8 mouse cellular contexts compared by ENCODE assay signal in the genomic region with DNA sequence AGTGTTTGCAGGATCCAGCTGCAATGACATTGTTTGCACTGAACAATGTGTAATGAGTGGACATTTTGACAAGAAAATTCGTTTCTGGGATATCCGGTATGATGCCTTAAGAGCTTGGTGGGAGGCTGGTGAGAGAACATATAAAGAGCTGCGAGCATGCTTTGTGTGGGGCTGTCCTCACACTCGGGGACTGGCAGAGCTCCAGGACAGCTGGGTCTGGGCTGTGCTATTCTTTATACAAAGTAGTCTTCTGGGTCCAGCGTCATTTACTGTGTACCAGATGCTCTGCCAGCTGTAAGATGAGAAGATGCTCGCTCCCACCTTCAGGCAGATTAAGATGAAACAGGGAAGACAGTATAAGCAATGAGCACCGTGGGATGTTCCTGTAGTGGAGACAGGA. TPM values are rescaled to one million over a fixed set of nuclear protein-coding genes. Genes with fewer than 3 reads are reported as not detected.
A peak's percentile ranks its signal among the peaks of the same experiment; 100 is the strongest.
DNase-seq lines count a peak whose midpoint lies in the region.

No protein-coding gene starts in this region.

- DNase-seq in kidney, postnatal 14 days: peak; percentile 73
- DNase-seq in kidney, adult 11 months: no peak
- peak; percentile 68 to 78 for DNase-seq in frontal cortex, postnatal 36 days (ENCODE audit: low spot score in 2 of 2)
- DNase-seq in layer of hippocampus, adult 8-10 months (ENCODE audit: low spot score in 2 of 2): peak; percentile 63 to 70
- peak; percentile 83 to 84 for DNase-seq in right cerebral cortex, postnatal 10 days (ENCODE audit: low spot score in 2 of 2)
- DNase-seq in urinary bladder, postnatal 4 days (ENCODE audit: low spot score in 2 of 2): no peak
- no peak for DNase-seq in yolk sac, embryonic 10.5 days (ENCODE audit: low spot score)
- no peak for DNase-seq in embryo, embryonic 10 days (ENCODE audit: low spot score)

RNA-seq across cellular contexts. Expression of gene Sag, which starts 17.2 kb away (rescaled TPM):
- 1 to 10 TPM; 1.9 to 4.0 (median 2.6) TPM for total RNA-seq in layer of hippocampus, adult 8-10 months (2022)

RNA-seq across cellular contexts. Expression of gene Atg16l1, which starts 30.6 kb away (rescaled TPM):
- total RNA-seq in layer of hippocampus, adult 8-10 months (2022): 10 to 100 TPM; 62.3 to 87.6 (median 69.5) TPM

Comparison
In these comparisons a context has a peak if more than half of its experiments do, and no peak if none do; other contexts are left out.
1. DNase-seq: peak in kidney, postnatal 14 days (single experiment), frontal cortex, postnatal 36 days (2 of 2), layer of hippocampus, adult 8-10 months (2 of 2) and right cerebral cortex, postnatal 10 days (2 of 2); none in kidney, adult 11 months (single experiment), urinary bladder, postnatal 4 days (0 of 2), yolk sac, embryonic 10.5 days (single experiment) and embryo, embryonic 10 days (single experiment).